8 mouse cellular contexts compared by ENCODE assay signal in genomic region chr17:15705303-15706284, GRCm38 (mm10). TPM values are rescaled to one million over a fixed set of nuclear protein-coding genes. Genes with fewer than 3 reads are reported as not detected.
A peak's percentile ranks its signal among the peaks of the same experiment; 100 is the strongest.
DNase-seq lines count a peak whose midpoint lies in the region; ATAC-seq lines count a peak whose summit lies in the region.

No protein-coding gene starts in this region.

- under 1% methylated on average over 70 of the region's 89 CpGs for WGBS in embryonic facial prominence, embryonic 13.5 days
- WGBS in liver, embryonic 12.5 days (ENCODE audit: insufficient replicate concordance), result under 1% methylated on average over 64 of the region's 89 CpGs

- ATAC-seq in embryonic facial prominence, embryonic 13.5 days (ENCODE audit: insufficient number of reproducible peaks, insufficient read depth, low FRiP score, low TSS enrichment, low read depth), result no peak; the same call in none of the 2 replicates
- peak; percentile 32 for ATAC-seq in liver, embryonic 12.5 days

- H3K27me3 ChIP-seq in embryonic facial prominence, embryonic 13.5 days, result no peaks in the 10 kb centered on the region
- H3K27me3 ChIP-seq in liver, embryonic 12.5 days (replicated peaks), result no peaks in the 10 kb centered on the region
- no peaks in the 10 kb centered on the region for H3K27me3 ChIP-seq in splenic B cell, adult 2 months (ENCODE audit: control insufficient read depth, insufficient read depth, low read length, poor library complexity, severe bottlenecking)

- H3K4me2 ChIP-seq in embryonic facial prominence, embryonic 13.5 days, result peak overlapping the region; percentile 83
- H3K4me2 ChIP-seq in liver, embryonic 12.5 days, result peak overlapping the region; percentile 82

- H3K27ac ChIP-seq in embryonic facial prominence, embryonic 13.5 days, result peak overlapping the region; percentile 92
- peak overlapping the region; percentile 98 for H3K27ac ChIP-seq in liver, embryonic 12.5 days

- peak overlapping the region; percentile 89 for H3K9ac ChIP-seq in embryonic facial prominence, embryonic 13.5 days
- H3K9ac ChIP-seq in liver, embryonic 12.5 days, result peak overlapping the region; percentile 98

- peaks cover 15% of the 10 kb centered on the region for H3K36me3 ChIP-seq in embryonic facial prominence, embryonic 13.5 days
- H3K36me3 ChIP-seq in liver, embryonic 12.5 days, result peaks cover 34% of the 10 kb centered on the region
- H3K36me3 ChIP-seq in splenic B cell, adult 2 months (ENCODE audit: control insufficient read depth, insufficient read depth, low read length, poor library complexity, severe bottlenecking), result peaks cover 3% of the 10 kb centered on the region; the same call in 1 of the 2 replicates

- H3K4me3 ChIP-seq in embryonic facial prominence, embryonic 13.5 days, result peak overlapping the region; percentile 90
- peak overlapping the region; percentile 96 for H3K4me3 ChIP-seq in liver, embryonic 12.5 days

- peaks cover 14% of the 10 kb centered on the region for H3K4me1 ChIP-seq in embryonic facial prominence, embryonic 13.5 days
- H3K4me1 ChIP-seq in liver, embryonic 12.5 days, result peaks cover 39% of the 10 kb centered on the region

- peak; percentile 83 for DNase-seq in 416B (ENCODE audit: low read depth)
- peak; percentile 63 for DNase-seq in adrenal gland, postnatal 14 days
- DNase-seq in heart, adult 9 months (ENCODE audit: low spot score in 2 of 2), result peak; percentile 46 to 67
- DNase-seq in kidney, adult 9 months, result peak; percentile 74
- DNase-seq in naive thymus-derived CD4-positive, alpha-beta T cell, adult 2 months (ENCODE audit: low read depth), result peak; percentile 91
- peak; percentile 79 for DNase-seq in splenic B cell, adult 2 months (ENCODE audit: low read depth, low spot score)

- no peaks in the 10 kb centered on the region for H3K9me3 ChIP-seq in embryonic facial prominence, embryonic 13.5 days
- no peaks in the 10 kb centered on the region for H3K9me3 ChIP-seq in liver, embryonic 12.5 days (replicated peaks)

RNA-seq across cellular contexts. Expression of gene Chd1, which starts 0.8 kb away (rescaled TPM):
- total RNA-seq in adrenal gland, postnatal 14 days (2021), result 47.2 and 47.4 TPM in 2 replicates
- 32.3 and 34.6 TPM in 2 replicates for polyA plus RNA-seq in embryonic facial prominence, embryonic 13.5 days (2015; fragmentation: Nextera tagmentation; extraction: Ambion mirVana)
- polyA plus RNA-seq in liver, embryonic 12.5 days (2016; fragmentation: Nextera tagmentation; extraction: Ambion mirVana), result 28.5 and 31.5 TPM in 2 replicates
